Mouse (Mus musculus) MEL (cell line): Measurements from ENCODE around the gene Gadd45gip1. TPM values are rescaled to one million over a fixed set of nuclear protein-coding genes. Genes with fewer than 3 reads are reported as not detected.
"Not testable (repeated sequence)": the region's sequence is repeated elsewhere in the genome, so short reads cannot be mapped to it uniquely, and the experiment has no call there.

Experiments used
- DNase-seq: peaks from one replicate; pipeline ENCODE4 v3.0.0; 2011; ENCODE audit warnings: low read depth, low spot score
- H3K27ac ChIP-seq: 2 replicates; pipeline ENCODE4 v1.5.1; 2012; ENCODE audit warnings: low read depth, mild to moderate bottlenecking, control low read depth, low read length, moderate library complexity; ENCODE audit not compliant: control insufficient read depth
- H3K27me3 ChIP-seq, 2 experiments: fragments of 150-350 bp in 1 of 2; sonication (generic) in 1 of 2; 2 replicates each; pipeline ENCODE4 v1.6.1; 2012; ENCODE audit warnings: low read length in 2 of 2, mild to moderate bottlenecking in 2 of 2, improper control_type of control experiment in 1 of 2, moderate library complexity in 1 of 2; ENCODE audit not compliant: insufficient read depth in 2 of 2, control insufficient read depth in 1 of 2
- H3K36me3 ChIP-seq, 2 experiments: 2 replicates each; pipeline ENCODE4 v1.6.1; 2012 to 2014; ENCODE audit warnings: low read length in 2 of 2, improper control_type of control experiment in 1 of 2, inconsistent platforms in 1 of 2, mild to moderate bottlenecking in 1 of 2; ENCODE audit not compliant: insufficient read depth in 2 of 2, control insufficient read depth in 1 of 2
- H3K4me1 ChIP-seq, 2 experiments: fragments of 150-350 bp in 1 of 2; sonication (generic) in 1 of 2; 2 replicates each; pipeline ENCODE4 v1.6.1; 2012; ENCODE audit warnings: low read length in 2 of 2, improper control_type of control experiment in 1 of 2, mild to moderate bottlenecking in 1 of 2; ENCODE audit not compliant: insufficient read depth in 2 of 2, control insufficient read depth in 1 of 2
- H3K4me3 ChIP-seq, 2 experiments: fragments of 150-350 bp in 1 of 2; sonication (generic) in 1 of 2; 2 replicates each; pipeline ENCODE4 v1.5.1; 2012; ENCODE audit warnings: low read depth in 2 of 2, low read length in 2 of 2, mild to moderate bottlenecking in 2 of 2, moderate library complexity in 2 of 2, control low read depth in 1 of 2, improper control_type of control experiment in 1 of 2; ENCODE audit not compliant: control insufficient read depth in 1 of 2, insufficient read depth in 1 of 2
- H3K79me2 ChIP-seq: 2 replicates; pipeline ENCODE4 v1.6.1; 2012; ENCODE audit warnings: mild to moderate bottlenecking, low read length, moderate library complexity; ENCODE audit not compliant: control insufficient read depth, poor library complexity, insufficient read depth
- H3K9ac ChIP-seq: 2 replicates; pipeline ENCODE4 v1.6.1; 2012; ENCODE audit warnings: low read depth, mild to moderate bottlenecking, control low read depth, low read length, moderate library complexity; ENCODE audit not compliant: control insufficient read depth, poor library complexity, severe bottlenecking
- H3K9me3 ChIP-seq: fragments of 150-350 bp; sonication (generic); replicated peaks from 2 replicates; pipeline ENCODE4 v1.6.1; 2012; ENCODE audit warnings: mild to moderate bottlenecking, low read length, improper control_type of control experiment, moderate library complexity; ENCODE audit not compliant: insufficient read depth
- BHLHE40 ChIP-seq: IDR thresholded peaks from 2 replicates; pipeline ENCODE4 v1.6.1; 2012; ENCODE audit warnings: low read depth, mild to moderate bottlenecking, inconsistent platforms, low read length, improper control_type of control experiment, borderline replicate concordance
- CHD1 ChIP-seq: IDR thresholded peaks from 2 replicates; pipeline ENCODE4 v1.6.1; 2012; ENCODE audit warnings: low read depth, mild to moderate bottlenecking, inconsistent platforms, low read length, improper control_type of control experiment
- CTCF ChIP-seq, 3 experiments: IDR thresholded peaks in 2 of 3; conservative IDR thresholded peaks in 1 of 3; 2 replicates each; pipeline ENCODE4 v1.5.1; 2011 to 2012; ENCODE audit warnings: low read length in 3 of 3, low read depth in 2 of 3, mild to moderate bottlenecking in 2 of 3, improper control_type of control experiment in 1 of 3, inconsistent platforms in 1 of 3, mixed read lengths in 1 of 3, moderate library complexity in 1 of 3; ENCODE audit not compliant: control insufficient read depth in 1 of 3, insufficient read depth in 1 of 3, poor library complexity in 1 of 3, severe bottlenecking in 1 of 3
- ELF1 ChIP-seq: IDR thresholded peaks from 2 replicates; pipeline ENCODE4 v1.6.1; 2014; ENCODE audit warnings: low read depth, mild to moderate bottlenecking, inconsistent platforms, low read length, improper control_type of control experiment, moderate library complexity
- EP300 ChIP-seq, 2 experiments: IDR thresholded peaks; 2 replicates each; pipeline ENCODE4 v1.6.1; 2011; ENCODE audit warnings: improper control_type of control experiment in 2 of 2, low read length in 2 of 2, low read depth in 1 of 2, mild to moderate bottlenecking in 1 of 2
- ETS1 ChIP-seq: IDR thresholded peaks from 2 replicates; pipeline ENCODE4 v1.6.1; 2012; ENCODE audit warnings: low read depth, mild to moderate bottlenecking, inconsistent platforms, low read length, improper control_type of control experiment, moderate library complexity
- GATA1 ChIP-seq: IDR thresholded peaks from 2 replicates; pipeline ENCODE4 v1.6.1; 2011; ENCODE audit warnings: low read depth, low read length, improper control_type of control experiment
- HCFC1 ChIP-seq: IDR thresholded peaks from 2 replicates; pipeline ENCODE4 v1.6.1; 2012; ENCODE audit warnings: low read depth, mild to moderate bottlenecking, inconsistent platforms, low read length, improper control_type of control experiment, moderate library complexity
- MAX ChIP-seq: IDR thresholded peaks from 2 replicates; pipeline ENCODE4 v1.6.1; 2011; ENCODE audit warnings: low read length, improper control_type of control experiment
- MAZ ChIP-seq: IDR thresholded peaks from 2 replicates; pipeline ENCODE4 v1.6.1; 2012; ENCODE audit warnings: low read depth, mild to moderate bottlenecking, inconsistent platforms, low read length, improper control_type of control experiment
- MEF2A ChIP-seq: IDR thresholded peaks from 2 replicates; pipeline ENCODE4 v1.6.1; 2014; ENCODE audit warnings: low read depth, mild to moderate bottlenecking, inconsistent platforms, low read length, improper control_type of control experiment; ENCODE audit not compliant: poor library complexity, insufficient replicate concordance, severe bottlenecking; ENCODE audit errors: extremely low read depth
- MXI1 ChIP-seq: IDR thresholded peaks from 2 replicates; pipeline ENCODE4 v1.6.1; 2011; ENCODE audit warnings: mild to moderate bottlenecking, low read depth, low read length, improper control_type of control experiment
- MYC ChIP-seq: IDR thresholded peaks from 2 replicates; pipeline ENCODE4 v1.6.1; 2011; ENCODE audit warnings: low read depth, mild to moderate bottlenecking, low read length, improper control_type of control experiment, moderate library complexity
- NELFE ChIP-seq: IDR thresholded peaks from 2 replicates; pipeline ENCODE4 v1.6.1; 2011; ENCODE audit warnings: low read depth, low read length, improper control_type of control experiment
- POLR2AphosphoS2 ChIP-seq: IDR thresholded peaks from 2 replicates; pipeline ENCODE4 v1.6.1; 2011; ENCODE audit warnings: low read length, improper control_type of control experiment
- POLR2AphosphoS5 ChIP-seq: IDR thresholded peaks from 2 replicates; pipeline ENCODE4 v1.6.1; 2012; ENCODE audit warnings: low read depth, borderline replicate concordance, mild to moderate bottlenecking, inconsistent platforms, low read length, moderate library complexity, mixed read lengths
- RAD21 ChIP-seq: IDR thresholded peaks from 2 replicates; pipeline ENCODE4 v1.6.1; 2011; ENCODE audit warnings: mild to moderate bottlenecking, low read depth, low read length, improper control_type of control experiment
- RCOR1 ChIP-seq: IDR thresholded peaks from 2 replicates; pipeline ENCODE4 v1.6.1; 2012; ENCODE audit warnings: low read depth, mild to moderate bottlenecking, inconsistent platforms, low read length, improper control_type of control experiment
- SIN3A ChIP-seq: IDR thresholded peaks from 2 replicates; pipeline ENCODE4 v1.6.1; 2012; ENCODE audit warnings: low read length, improper control_type of control experiment, inconsistent platforms
- SMC3 ChIP-seq: IDR thresholded peaks from 2 replicates; pipeline ENCODE4 v1.6.1; 2011; ENCODE audit warnings: low read depth, low read length, improper control_type of control experiment
- TCF12 ChIP-seq: IDR thresholded peaks from 2 replicates; pipeline ENCODE4 v1.6.1; 2014; ENCODE audit warnings: low read depth, mild to moderate bottlenecking, inconsistent platforms, low read length, improper control_type of control experiment, moderate library complexity
- USF1 ChIP-seq: IDR thresholded peaks from 2 replicates; pipeline ENCODE4 v1.6.1; 2014; ENCODE audit warnings: low read depth, mild to moderate bottlenecking, inconsistent platforms, low read length, improper control_type of control experiment, moderate library complexity
- USF2 ChIP-seq, 2 experiments: IDR thresholded peaks; 2 replicates each; pipeline ENCODE4 v1.6.1; 2011 to 2012; ENCODE audit warnings: improper control_type of control experiment in 2 of 2, low read length in 2 of 2, borderline replicate concordance in 1 of 2, inconsistent platforms in 1 of 2, low read depth in 1 of 2, mild to moderate bottlenecking in 1 of 2; ENCODE audit not compliant: insufficient read depth in 1 of 2
- ZC3H11A ChIP-seq: IDR thresholded peaks from 2 replicates; pipeline ENCODE4 v1.6.1; 2012; ENCODE audit warnings: low read depth, mild to moderate bottlenecking, inconsistent platforms, low read length, improper control_type of control experiment
- ZMIZ1 ChIP-seq: IDR thresholded peaks from 2 replicates; pipeline ENCODE4 v1.6.1; 2012; ENCODE audit warnings: low read depth, mild to moderate bottlenecking, inconsistent platforms, low read length, improper control_type of control experiment, moderate library complexity
- ZNF384 ChIP-seq: IDR thresholded peaks from 2 replicates; pipeline ENCODE4 v1.6.1; 2012; ENCODE audit warnings: low read depth, mild to moderate bottlenecking, inconsistent platforms, low read length, improper control_type of control experiment
- polyA plus RNA-seq, 2 experiments: library from polyadenylated mRNA; stranded (reverse) in 1 of 2; unstranded in 1 of 2; fragments of >175 nt in 1 of 2; fragments of >200 nt in 1 of 2; gene quantifications; 2 replicates each; pipeline versions ENCODE4 v1.2.1 to v1.2.4; 2012; ENCODE audit warnings: low replicate concordance in 2 of 2, low read depth in 1 of 2; ENCODE audit not compliant: insufficient read length in 2 of 2, insufficient read depth in 1 of 2, missing spikeins in 1 of 2
- total RNA-seq: library from RNA; depleted of rRNA; stranded (reverse); fragments of 300-350 nt; gene quantifications from 2 replicates; pipeline ENCODE4 v1.2.3, GENCODE M21; 2012

Gene Gadd45gip1
- total and polyA plus RNA-seq, 3 experiments: 51.8 to 62.9 TPM; not detected in 1

DNA sequence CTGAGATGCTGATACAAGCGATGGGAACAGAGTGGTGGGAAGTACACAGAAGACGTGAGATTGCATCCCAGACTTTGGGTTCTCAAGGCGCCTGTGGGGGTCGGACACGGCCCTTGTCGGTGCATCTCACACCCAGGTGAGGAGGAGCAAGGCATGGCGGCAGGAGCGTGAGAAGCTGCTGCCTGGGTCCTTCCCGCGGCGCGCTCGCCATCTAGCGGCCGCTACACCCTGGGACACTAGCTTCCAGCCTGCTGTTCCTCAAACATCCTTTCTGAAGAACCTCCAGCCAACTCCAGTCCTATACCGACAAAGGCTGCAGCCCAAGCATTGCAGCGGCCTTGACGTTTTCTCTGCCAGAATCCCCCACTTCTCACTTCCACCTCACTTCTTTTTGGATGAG lies 7.7 kb upstream of the Gadd45gip1 start:
- H3K27ac ChIP-seq: no peak overlapping the region
- peaks cover 4 to 5% of the 10 kb centered on the region in 2 experiments; a peak in 3 of 4 replicates for H3K4me1 ChIP-seq
- peak; percentile 88 for DNase-seq
- H3K36me3 ChIP-seq: peaks cover 0 to 6% of the 10 kb centered on the region in 2 experiments; a peak in 1 of 4 replicates
- TF ChIP-seq CTCF (IDR thresholded peaks at IDR 0.05 in 2 of 3, conservative IDR thresholded peaks at IDR 0.05 in 1 of 3; ENCODE audit: control insufficient read depth in 1 of 3, insufficient read depth in 1 of 3, low read depth in 2 of 3, low read length in 3 of 3, poor library complexity in 1 of 3, severe bottlenecking in 1 of 3) (peak; percentile 82 to 93 (median 89)), MXI1 (no peak), MEF2A (no peak), USF1 (no peak), ZC3H11A (peak; percentile 22; the same call in 1 of the 2 replicates), MAX (no peak), SMC3 (peak; percentile 67), USF2 (IDR thresholded peaks at IDR 0.05; ENCODE audit: borderline replicate concordance in 1 of 2, insufficient read depth in 1 of 2, low read depth in 1 of 2, low read length in 2 of 2) (no peak), NELFE (no peak), RAD21 (peak; percentile 62), MYC (no peak), GATA1 (no peak), POLR2AphosphoS2 (no peak)
- H3K79me2 ChIP-seq: no peaks in the 10 kb centered on the region; the same call in 1 of the 2 replicates
- H3K9ac ChIP-seq: no peak overlapping the region
- H3K4me3 ChIP-seq: no peak overlapping the region
- H3K27me3 ChIP-seq: no peaks in the 10 kb centered on the region
- H3K9me3 ChIP-seq: no peaks in the 10 kb centered on the region

- peak; percentile 78 for DNase-seq
- peak overlapping the region; percentile 71 for H3K27ac ChIP-seq
- TF ChIP-seq HCFC1 (0 out of 2 replicates have a peak, but pooled peaks have one; percentile 37), ZMIZ1 (no peak), ETS1 (peak; percentile 31; the same call in 1 of the 2 replicates), RCOR1 (0 out of 2 replicates have a peak, but pooled peaks have one; percentile 14), POLR2AphosphoS5 (no peak), MXI1 (peak; percentile 52), MAZ (peak; percentile 75), EP300 (IDR thresholded peaks at IDR 0.05; ENCODE audit: low read depth in 1 of 2, low read length in 2 of 2) (peak in 1 of 2 experiments; percentile 27; a peak in 1 of 4 replicates), SIN3A (peak; percentile 66; the same call in 1 of the 2 replicates), ZNF384 (0 out of 2 replicates have a peak, but pooled peaks have one; percentile 7), BHLHE40 (peak; percentile 36; the same call in 1 of the 2 replicates), TCF12 (peak; percentile 41; the same call in 1 of the 2 replicates), CHD1 (no peak), ELF1 (peak; percentile 55)
- TF ChIP-seq, all 39 proteins: peak for 11
- peaks cover 0 to 6% of the 10 kb centered on the region in 2 experiments; a peak in 1 of 4 replicates for H3K36me3 ChIP-seq
- H3K4me1 ChIP-seq: peaks cover 4 to 5% of the 10 kb centered on the region in 2 experiments; a peak in 3 of 4 replicates
- peak overlapping the region; percentile 35 for H3K9ac ChIP-seq
- H3K9me3 ChIP-seq: no peaks in the 10 kb centered on the region
- no peaks in the 10 kb centered on the region; the same call in 1 of the 2 replicates for H3K79me2 ChIP-seq
- peak overlapping the region; percentile 50 to 61 for H3K4me3 ChIP-seq
- H3K27me3 ChIP-seq: no peaks in the 10 kb centered on the region
Measured at GRCm38 (mm10) chr8:84825636-84826035, 5.7 kb upstream of the Gadd45gip1 start.

DNA sequence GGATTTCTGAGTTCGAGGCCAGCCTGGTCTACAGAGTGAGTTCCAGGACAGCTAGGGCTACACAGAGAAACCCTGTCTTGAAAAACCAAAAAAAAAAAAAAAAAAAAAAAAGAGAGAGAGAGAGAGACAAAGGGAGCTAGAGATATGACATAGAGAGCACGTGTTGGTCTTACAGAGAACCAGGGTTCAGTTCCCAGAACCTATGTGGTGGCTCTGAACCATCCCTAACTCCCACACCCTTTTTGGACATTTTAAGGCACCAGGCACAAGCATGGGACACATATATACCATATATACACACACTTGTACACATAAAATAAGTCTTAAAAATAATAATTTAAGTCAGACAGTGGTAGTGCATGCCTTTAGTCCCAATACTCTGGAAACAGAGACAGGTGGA lies 4.8 kb upstream of the Gadd45gip1 start:
- not testable (repeated sequence) for H3K4me1 ChIP-seq, H3K27ac ChIP-seq, H3K9ac ChIP-seq, H3K27me3 ChIP-seq, H3K36me3 ChIP-seq, H3K79me2 ChIP-seq, DNase-seq, H3K9me3 ChIP-seq, H3K4me3 ChIP-seq
